8 mouse cellular contexts compared by ENCODE assay signal in the genomic region with DNA sequence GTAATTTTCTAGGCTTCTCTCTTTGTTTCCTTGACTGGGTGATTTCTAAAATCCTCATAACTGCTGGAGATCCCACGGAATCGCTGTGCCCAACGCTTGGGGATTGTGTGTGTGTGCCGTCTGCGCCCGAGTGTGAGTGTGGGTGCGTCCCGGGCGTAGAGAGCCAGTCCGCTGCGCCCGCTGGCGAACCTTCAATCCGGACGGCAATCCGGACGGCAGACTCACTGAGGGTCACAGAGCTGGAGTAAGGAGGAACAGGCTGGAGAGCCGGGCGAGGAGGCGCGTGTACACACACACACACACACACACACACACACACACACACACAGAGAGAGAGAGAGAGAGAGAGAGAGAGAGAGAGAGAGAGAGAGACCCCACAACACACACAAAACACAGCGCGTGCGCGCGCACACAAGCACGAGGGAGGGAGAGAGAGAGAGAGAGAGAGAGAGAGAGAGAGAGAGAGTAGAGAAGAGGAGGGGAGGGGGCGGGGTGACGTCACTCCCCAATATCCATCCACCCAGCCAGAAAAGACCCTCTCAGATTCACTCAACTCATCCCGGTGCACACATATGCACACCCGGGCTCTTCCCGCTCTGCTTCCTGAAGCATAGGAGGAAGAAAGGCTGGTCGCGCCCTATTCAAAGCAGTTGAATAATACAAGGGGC.
DNase-seq lines count a peak whose midpoint lies in the region; ATAC-seq and TF ChIP-seq lines count a peak whose summit lies in the region.

No protein-coding gene starts in this region.

- peak; percentile 83 for DNase-seq in adrenal gland, adult 2 months
- peak; percentile 79 for DNase-seq in cerebellum, adult 9-11 months
- DNase-seq in frontal cortex, postnatal 10 days (ENCODE audit: low spot score in 2 of 2): peak; percentile 25 to 54
- peak; percentile 79 for DNase-seq in limb, embryonic 14.5 days (ENCODE audit: low spot score)
- peak; percentile 75 for DNase-seq in testis, postnatal 10 days (ENCODE audit: low spot score)

- peak overlapping the region; percentile 80 for H3K4me2 ChIP-seq in hindbrain, embryonic 15.5 days
- peak overlapping the region; percentile 80 for H3K4me2 ChIP-seq in limb, embryonic 14.5 days (replicated peaks; ENCODE audit: low read depth, low read length, severe bottlenecking)
- peak overlapping the region; percentile 83 for H3K4me2 ChIP-seq in midbrain, embryonic 15.5 days

- H3K36me3 ChIP-seq in hindbrain, embryonic 15.5 days: no peaks in the 10 kb centered on the region
- no peaks in the 10 kb centered on the region for H3K36me3 ChIP-seq in limb, embryonic 14.5 days (ENCODE audit: control insufficient read depth, insufficient read depth, low read length)
- no peaks in the 10 kb centered on the region for H3K36me3 ChIP-seq in midbrain, embryonic 15.5 days (replicated peaks)

- H3K9me3 ChIP-seq in hindbrain, embryonic 15.5 days: no peaks in the 10 kb centered on the region
- H3K9me3 ChIP-seq in limb, embryonic 14.5 days (ENCODE audit: control insufficient read depth, low read length): no peaks in the 10 kb centered on the region
- no peaks in the 10 kb centered on the region for H3K9me3 ChIP-seq in midbrain, embryonic 15.5 days

- peak overlapping the region; percentile 86 for H3K4me3 ChIP-seq in hindbrain, embryonic 15.5 days
- H3K4me3 ChIP-seq in limb, embryonic 14.5 days (replicated peaks; ENCODE audit: low read length): peak overlapping the region; percentile 95
- peak overlapping the region; percentile 94 for H3K4me3 ChIP-seq in midbrain, embryonic 15.5 days

- 0 out of 2 replicates have a peak, but pooled peaks have one; percentile 6 for TF ChIP-seq POLR2A in limb, embryonic 14.5 days (IDR thresholded peaks at IDR 0.05; ENCODE audit: borderline replicate concordance, extremely low read depth, insufficient read depth, insufficient read length)

- no peaks in the 10 kb centered on the region for H3K27me3 ChIP-seq in hindbrain, embryonic 15.5 days
- no peaks in the 10 kb centered on the region for H3K27me3 ChIP-seq in limb, embryonic 14.5 days (ENCODE audit: control insufficient read depth, insufficient read depth, low read length)
- H3K27me3 ChIP-seq in midbrain, embryonic 15.5 days (replicated peaks): no peaks in the 10 kb centered on the region

- H3K27ac ChIP-seq in hindbrain, embryonic 15.5 days (replicated peaks): peak overlapping the region; percentile 98
- H3K27ac ChIP-seq in limb, embryonic 14.5 days (replicated peaks; ENCODE audit: low read depth, low read length): peak overlapping the region; percentile 98
- peak overlapping the region; percentile 97 for H3K27ac ChIP-seq in midbrain, embryonic 15.5 days

- peaks cover 7% of the 10 kb centered on the region; the same call in 1 of the 2 replicates for H3K4me1 ChIP-seq in hindbrain, embryonic 15.5 days (replicated peaks)
- H3K4me1 ChIP-seq in limb, embryonic 14.5 days (ENCODE audit: control insufficient read depth, insufficient read depth, low read length): peaks cover 3% of the 10 kb centered on the region; the same call in 1 of the 2 replicates
- peaks cover 12% of the 10 kb centered on the region; the same call in 1 of the 2 replicates for H3K4me1 ChIP-seq in midbrain, embryonic 15.5 days

- H3K9ac ChIP-seq in hindbrain, embryonic 15.5 days: peak overlapping the region; percentile 92
- H3K9ac ChIP-seq in limb, embryonic 14.5 days (ENCODE audit: low read depth, low read length, severe bottlenecking): peak overlapping the region; percentile 98
- H3K9ac ChIP-seq in midbrain, embryonic 15.5 days: peak overlapping the region; percentile 93

- peak; percentile 84 for ATAC-seq in hindbrain, embryonic 15.5 days (ENCODE audit: low FRiP score, low read depth)
- peak; percentile 64 for ATAC-seq in limb, embryonic 14.5 days (ENCODE audit: low FRiP score, low read depth)
- ATAC-seq in midbrain, embryonic 15.5 days (replicated peaks): peak; percentile 88
- no peak for ATAC-seq in CD4-positive, CD25-positive, alpha-beta regulatory T cell, adult 4 months

- WGBS in hindbrain, embryonic 15.5 days: 0% methylated on average over 33 of the region's 34 CpGs
- 1% methylated on average over 32 of the region's 34 CpGs for WGBS in limb, embryonic 14.5 days
- under 1% methylated on average over 31 of the region's 34 CpGs for WGBS in midbrain, embryonic 15.5 days
